Mouse (Mus musculus): ENCODE results near the gene Mrvi1.

DNA sequence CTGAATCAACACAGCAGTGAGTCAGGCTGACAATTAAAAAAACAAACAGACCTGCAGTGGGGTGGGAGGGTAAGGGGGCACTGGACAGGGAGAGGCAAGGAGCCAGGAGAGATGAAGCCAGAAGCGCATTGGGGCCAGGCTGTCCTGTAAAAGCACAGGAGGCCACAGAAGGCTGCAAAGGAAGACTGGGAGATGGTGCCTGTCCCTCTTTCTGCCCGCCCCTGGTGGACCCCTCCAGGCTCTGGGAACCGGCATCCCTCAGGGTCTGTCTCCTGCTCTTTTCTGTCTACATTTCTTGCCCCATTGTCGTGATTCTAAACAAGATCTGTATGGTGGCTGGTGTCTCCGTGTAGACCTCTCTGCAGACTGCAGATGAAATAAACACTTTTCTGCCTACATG lies 33.5 kb upstream of the Mrvi1 start:
- no peak for TF ChIP-seq CTCF (IDR thresholded peaks at IDR 0.05; ENCODE audit: low read depth, low read length)
- TF ChIP-seq EP300 (IDR thresholded peaks at IDR 0.05; ENCODE audit: insufficient read depth, low read depth, low read length), result no peak

Measured in ES-Bruce4 (cell line).